Mouse (Mus musculus) retina, postnatal 1 day (tissue): Measurements from ENCODE around the gene Ferd3l.
A peak's percentile ranks its signal among the peaks of the same experiment; 100 is the strongest.

Source experiments
- DNase-seq: peaks from one replicate; pipeline ENCODE4 v3.0.0-alpha.2; 2012

Ferd3l gene

GRCm38 (mm10) chr12:33965661-33966360 lies 37.6 kb downstream of the Ferd3l start:
- DNase-seq: peak; percentile 33

- DNase-seq: peak; percentile 59
Observed at GRCm38 (mm10) chr12:33966490-33967415, 38.5 kb downstream of the Ferd3l start.

- DNase-seq: no peak
Observed at GRCm38 (mm10) chr12:33967514-33967913, 39.3 kb downstream of the Ferd3l start.

GRCm38 (mm10) chr12:33968041-33968897 lies 40.0 kb downstream of the Ferd3l start:
- DNase-seq: peak; percentile 61

GRCm38 (mm10) chr12:33968898-33969178 lies 40.6 kb downstream of the Ferd3l start:
- no peak for DNase-seq
